Mouse (Mus musculus) spleen, postnatal 14 days (tissue): ENCODE measurements around the gene Ccl9.

Source experiments
- DNase-seq, 2 experiments: peaks; one replicate each; pipeline ENCODE4 v3.0.0; 2021 to 2022; ENCODE audit warnings: low spot score in 2 of 2

The Ccl9 gene

DNA sequence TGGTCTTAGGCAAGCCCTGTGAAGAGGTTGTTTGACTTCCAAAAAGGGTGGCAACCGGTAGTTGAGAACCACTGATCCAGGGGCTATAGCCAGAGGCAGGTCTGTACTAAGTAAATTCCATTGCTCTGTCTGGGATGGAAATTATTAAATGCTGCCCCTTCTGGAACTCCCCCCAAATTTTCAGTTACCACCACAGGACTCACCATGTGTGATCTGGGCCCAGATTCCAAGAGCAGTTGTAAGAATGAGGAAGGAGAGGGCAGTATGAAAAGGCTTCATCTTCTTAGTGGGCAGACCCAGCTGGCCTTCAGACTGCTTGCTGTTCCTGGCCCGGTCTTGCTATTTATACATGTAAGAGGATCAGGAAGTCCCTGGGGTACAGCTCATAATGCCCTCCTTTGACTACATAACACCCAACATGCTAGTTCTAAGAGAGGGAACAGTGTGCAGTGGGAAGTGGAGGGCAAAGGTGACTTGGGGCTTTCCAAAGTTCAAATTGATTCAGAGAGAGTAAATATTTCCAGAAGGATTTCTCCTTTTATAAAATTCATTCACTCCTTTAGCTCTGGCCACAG is at the start of gene Ccl9:
Gene Ccl9, minus strand, starts transcription at position 451 of the 575 bp plus-strand sequence.
- DNase-seq, result no peak

DNA sequence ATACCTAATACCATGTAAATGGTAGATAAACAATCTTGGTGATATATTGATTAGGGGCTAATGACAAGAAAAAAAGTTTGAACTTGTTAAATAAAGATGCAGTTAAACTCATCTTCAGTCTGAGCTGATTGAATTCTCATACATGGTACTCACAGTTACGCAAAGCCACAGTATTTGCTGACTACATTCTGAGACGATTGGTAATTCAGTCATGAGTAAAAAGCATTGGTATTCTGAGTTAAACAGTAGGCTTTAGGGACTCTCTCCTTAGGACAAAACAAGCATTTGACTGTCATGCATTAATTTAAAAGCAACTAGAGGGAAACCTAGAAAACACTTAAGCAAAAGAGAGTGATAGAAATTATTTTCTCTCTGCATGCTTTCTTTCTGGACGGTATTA is 45.1 kb upstream of the Ccl9 start:
- DNase-seq, result no peak

DNA sequence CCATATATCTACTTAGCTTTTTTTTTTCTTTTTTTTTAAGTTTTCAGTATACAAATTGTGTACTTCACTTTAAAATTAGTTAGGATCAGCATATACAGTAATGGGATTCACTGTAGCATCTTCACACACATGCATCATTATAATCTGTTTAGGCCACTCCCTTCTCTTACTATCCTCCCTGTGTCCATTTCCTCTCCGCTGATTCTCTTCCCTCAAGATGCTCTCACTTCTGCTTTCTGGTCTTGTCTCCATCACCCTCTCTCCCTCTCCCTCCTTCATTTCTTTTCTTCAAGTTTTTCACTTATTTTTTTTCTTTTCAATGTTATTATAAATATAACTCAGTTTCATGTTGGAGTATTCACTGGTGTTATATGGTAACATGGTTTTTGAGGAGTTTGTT is 40.6 kb upstream of the Ccl9 start:
- no peak for DNase-seq

DNA sequence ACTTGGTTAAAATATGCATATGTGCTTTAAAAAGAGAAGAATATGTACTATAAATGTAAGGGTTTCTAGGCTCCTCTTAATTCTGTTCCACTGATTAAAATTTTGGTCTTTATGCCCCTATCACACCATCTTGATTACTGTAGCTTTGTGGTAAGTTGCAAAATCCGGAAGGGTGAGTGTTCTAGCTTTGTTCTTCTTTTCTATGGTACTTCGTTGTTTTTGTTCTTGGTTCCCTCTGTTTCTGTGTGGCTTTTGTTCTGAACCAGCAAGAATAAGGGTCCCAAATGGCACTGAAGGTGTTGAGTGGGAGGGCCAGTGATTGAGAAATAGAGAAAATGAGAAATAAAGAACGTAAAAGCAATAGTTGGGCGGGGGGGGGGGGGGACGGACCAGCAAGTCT is 39.8 kb upstream of the Ccl9 start:
- no peak for DNase-seq

DNA sequence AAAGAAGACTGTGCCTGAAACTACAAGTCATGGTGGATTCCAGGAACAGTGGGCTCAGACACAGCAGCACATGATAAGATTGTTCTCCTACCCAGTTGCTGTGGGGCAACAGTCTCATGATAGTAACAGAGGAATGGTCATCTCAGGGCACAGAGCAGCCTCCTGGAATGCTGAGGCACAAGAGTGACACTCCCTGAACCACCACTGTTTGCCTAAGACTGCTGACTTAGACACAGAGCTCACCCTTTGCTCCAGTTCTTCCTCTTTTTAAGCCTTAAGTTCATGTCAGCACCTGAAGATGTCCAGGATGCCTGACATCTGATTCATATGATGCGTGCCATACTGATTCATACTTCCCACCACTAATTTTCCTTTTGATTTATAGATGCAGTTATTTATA is 38.1 kb upstream of the Ccl9 start:
- no peak for DNase-seq

DNA sequence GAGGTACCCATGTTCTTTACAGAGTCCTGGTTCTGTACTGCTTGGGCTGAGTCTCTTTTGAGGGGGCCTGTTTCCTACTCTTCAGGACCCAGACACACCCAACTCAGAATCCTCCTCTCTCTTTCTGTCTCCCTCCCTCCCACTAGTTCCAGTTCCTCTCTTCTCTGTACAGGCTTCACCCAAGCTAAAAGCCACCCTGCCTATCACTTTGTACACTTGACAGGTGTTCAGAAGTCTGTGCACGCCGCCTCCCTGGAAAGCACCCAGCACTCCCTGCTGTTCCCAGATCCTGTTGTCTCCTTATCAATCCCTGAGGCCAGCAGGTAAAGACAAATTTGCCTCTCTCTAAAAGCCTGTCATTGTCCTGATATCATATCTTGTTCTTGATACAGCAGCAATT is 32.5 kb upstream of the Ccl9 start:
- no peak for DNase-seq

DNA sequence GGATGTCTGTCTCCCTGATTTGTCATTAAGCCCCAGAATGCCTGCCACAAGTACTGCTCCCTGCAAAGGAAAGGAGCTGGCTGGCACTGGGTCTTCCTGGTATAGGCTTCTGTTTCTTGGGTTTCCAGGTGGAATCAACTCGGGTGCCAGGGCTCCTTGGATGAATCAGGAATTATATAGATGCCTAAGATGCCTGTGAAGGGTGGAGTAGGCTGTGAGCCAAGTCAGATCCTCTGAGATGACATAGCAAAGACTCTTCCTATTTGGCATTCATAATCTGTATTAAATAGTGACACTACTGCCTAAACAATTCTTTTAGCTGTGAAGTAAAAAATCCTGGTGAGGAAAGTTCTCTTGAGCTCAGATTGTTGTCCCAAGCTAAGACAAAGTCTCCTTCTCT is 28.0 kb upstream of the Ccl9 start:
- no peak for DNase-seq

DNA sequence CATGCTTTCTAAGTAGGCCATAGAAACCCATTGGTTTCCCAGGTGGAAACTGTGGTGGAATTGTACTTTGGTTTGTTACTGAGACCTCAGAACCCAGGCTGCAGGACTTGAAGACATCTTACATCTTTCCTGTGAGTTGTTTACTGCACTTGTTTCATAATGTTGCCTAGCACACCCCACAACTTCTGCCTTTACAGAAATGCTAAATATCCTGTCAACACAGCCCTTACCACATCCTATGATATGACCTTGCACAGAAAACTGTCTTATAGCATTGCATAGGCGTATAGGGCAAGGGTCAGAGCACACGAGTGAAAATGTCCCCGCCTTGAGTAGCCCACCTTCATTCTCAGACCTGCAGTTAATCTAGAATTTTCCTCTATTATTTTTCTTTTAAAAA is 27.1 kb upstream of the Ccl9 start:
- DNase-seq, result no peak

DNA sequence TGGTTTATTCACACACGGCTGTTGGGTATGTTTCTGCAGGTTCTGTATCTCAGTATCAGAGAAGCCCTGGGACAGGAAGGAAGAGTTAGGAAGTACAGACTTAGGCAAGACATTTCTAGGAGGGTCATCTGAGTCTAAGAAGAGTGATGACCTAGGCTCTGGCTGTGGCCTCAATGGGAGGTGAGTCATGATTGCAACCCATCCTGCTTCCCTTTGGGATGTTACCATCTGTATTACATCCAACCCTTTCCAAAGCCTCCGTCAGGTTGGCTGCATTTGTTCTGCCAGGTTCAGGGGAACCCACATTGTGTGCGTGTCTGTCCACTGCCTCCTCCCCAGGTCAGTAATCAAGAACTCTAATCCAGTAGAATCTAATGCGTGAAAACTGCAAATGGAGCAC is 26.3 kb upstream of the Ccl9 start:
- no peak for DNase-seq

DNA sequence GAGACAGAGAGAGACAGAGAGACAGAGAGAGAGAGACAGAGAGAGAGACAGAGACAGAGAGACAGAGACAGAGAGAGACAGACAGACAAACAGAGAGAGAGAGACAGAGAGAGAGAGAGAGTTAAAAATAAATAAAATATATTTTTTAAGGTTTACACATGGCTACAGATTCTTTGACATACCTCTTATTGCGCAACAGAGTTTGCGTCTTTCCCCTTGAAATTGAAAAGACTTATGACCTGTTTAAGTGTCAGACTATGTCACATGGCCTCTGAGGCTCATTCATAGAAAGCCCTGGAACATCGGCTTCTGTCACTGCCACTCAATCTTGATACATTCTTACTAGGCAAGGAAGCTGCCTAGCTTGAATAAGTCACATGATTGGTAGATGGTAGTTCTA is 25.0 kb upstream of the Ccl9 start:
- DNase-seq, result no peak

DNA sequence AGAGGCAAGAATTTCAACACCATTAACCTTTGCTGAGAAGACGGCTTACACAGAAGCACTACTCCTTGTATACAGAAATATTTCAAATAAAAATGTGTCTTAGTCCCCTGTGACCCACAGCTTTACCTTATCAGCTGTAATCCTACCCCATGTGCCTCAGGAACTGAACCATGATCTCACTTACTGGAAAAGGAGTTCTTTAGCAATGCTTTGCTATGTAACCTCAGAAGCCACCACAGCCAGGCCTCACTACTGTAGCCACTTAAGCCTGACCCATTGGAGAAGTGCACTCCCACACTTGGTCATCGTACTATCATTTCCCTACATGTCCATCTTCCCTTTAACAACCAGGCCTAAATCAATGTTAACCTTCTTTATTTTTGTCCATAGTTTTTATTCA is 22.1 kb upstream of the Ccl9 start:
- DNase-seq, result no peak

DNA sequence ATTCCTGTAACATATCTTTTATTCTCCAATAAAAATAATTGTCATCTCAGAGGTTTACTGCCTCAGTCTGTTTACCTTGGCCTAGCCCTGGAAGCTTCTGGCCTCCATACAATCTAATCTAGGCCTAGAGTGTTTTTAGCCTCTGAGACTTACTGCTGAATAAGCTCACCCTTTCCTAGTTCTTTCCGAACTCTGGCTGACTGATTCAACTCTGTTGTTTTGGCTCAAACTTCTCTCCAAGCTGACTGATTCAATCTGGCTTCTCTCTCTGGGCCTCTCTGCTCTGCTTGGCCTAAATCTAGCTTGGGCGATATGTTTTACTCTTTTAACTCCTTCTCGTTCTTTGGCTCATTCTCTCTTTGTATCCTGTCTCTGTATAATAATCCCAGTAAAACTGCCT is 20.6 kb upstream of the Ccl9 start:
- no peak for DNase-seq

DNA sequence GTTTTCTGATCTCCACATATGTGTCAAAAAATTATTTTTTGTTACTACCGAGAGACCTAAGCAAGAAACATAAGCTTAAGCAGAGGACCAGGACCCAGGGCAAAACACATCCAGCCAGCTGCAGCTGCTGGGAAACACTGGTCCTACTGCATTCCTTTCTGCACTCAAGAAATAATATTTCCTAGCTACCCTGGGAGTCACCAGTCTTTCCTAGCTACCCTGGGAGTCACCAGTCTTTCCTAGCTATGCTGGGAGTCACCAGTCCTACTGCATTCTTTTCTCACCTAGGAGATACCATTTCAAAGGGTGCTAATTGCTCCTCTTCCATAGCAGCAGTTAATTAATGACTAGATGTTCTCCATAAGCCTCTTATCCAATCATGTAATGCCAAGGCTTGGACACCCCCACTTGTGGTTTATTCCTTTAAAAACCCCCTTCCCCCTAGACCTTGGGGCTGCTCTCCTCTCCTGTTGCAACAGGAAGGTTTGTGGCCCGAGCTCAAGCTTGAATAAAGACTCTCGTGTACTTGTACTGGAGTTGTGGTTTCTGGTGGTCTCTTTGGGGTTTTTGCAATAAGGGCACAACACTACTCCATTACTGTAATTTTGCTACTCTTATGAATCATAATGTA is 19.9 kb upstream of the Ccl9 start:
- no peak for DNase-seq

DNA sequence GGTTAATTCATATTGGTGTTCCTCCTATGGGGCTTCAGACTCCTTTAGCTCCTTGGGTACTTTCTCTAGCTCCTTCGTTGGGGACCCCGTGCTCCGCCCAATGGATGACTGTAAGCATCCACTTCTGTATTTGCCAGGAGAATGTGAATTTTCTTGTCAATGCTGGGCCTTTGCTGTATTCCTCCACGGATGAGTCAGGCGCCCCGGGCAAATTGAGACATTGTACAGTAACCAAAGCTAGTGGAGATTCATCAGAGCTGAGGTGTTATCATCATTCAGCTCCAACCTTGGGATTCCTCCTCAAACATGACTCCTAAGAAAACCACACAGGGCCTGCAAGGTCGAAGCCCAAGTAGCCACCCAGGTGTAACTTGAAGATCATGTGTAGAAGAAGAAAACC is 19.4 kb upstream of the Ccl9 start:
- no peak for DNase-seq

DNA sequence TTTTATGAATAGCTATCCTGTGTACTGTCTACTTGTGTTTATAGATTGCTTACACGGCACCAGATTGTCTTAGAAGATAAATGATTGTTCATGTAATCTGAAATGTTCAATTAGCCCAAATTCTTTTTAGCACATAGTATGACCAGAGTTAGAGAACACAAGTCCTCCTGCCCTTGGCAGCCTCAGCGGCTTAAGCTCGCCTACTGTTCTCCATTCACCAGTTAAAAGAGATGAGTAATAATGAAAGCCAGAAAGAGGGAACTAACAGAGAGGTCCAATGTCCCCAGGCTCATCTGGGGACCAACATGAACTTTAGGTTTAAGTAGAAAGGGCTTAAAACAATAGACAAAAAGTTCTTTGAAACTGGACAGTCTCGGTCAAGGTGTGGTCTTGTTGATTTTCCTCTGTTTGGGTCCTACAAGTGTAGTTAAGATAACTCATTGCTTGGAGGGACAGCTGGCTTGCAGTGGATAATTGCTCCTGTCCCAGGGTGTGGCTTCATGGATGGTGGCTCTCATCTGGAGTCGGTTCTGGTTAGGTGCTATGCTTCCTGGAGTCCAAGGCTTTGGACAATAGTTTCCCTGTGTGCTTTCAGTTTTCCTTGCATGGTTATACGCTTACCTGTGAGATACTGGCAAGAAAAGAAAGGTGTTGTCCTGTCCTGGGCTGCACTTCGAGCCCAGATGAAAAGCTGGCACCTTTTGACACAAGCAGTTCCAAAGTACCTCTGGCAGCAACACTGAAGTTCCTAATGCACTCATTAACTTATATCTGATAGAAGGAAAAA is 17.4 kb upstream of the Ccl9 start:
- no peak for DNase-seq

DNA sequence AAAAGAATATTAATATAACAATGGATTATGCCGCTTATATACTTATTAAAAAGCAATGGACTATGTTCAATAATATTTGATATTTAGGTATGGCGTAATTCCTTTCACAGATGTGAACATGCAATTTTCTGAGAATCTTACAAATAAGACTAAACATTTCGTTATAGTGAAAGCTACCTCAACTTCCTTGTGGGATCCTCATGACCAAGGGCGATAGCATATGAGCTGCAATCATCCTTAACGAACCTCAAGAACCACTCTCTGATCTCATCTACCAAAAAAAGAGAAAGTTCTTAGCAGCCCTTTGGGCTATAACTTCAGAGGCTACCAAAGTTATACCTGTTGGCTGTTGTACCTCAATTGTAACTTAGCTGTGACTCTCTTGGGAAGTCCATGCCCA is 15.0 kb upstream of the Ccl9 start:
- no peak for DNase-seq

DNA sequence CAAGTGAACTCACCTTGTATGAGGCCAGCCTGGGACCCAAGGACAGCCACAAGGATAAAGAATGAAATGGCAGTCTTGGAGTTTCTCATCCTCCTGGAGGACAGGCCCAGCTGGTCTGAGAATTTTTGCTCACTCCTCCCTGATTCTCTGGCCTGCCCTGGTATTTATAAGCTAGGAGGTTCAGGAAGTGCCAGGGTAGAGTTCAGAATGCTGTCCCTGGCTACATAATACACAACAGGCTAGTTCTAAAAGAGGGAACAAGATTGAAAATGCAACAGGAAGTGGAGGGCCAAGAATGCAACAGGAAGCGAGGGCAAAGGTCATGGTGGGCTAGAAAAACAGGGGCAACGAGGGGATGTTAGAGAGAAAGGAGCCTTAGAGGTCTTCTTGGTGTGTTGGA is 14.4 kb upstream of the Ccl9 start, which contains the start of gene Ccl6:
Gene Ccl6, minus strand, starts transcription at position 235 of the 400 bp plus-strand sequence.
- no peak for DNase-seq

DNA sequence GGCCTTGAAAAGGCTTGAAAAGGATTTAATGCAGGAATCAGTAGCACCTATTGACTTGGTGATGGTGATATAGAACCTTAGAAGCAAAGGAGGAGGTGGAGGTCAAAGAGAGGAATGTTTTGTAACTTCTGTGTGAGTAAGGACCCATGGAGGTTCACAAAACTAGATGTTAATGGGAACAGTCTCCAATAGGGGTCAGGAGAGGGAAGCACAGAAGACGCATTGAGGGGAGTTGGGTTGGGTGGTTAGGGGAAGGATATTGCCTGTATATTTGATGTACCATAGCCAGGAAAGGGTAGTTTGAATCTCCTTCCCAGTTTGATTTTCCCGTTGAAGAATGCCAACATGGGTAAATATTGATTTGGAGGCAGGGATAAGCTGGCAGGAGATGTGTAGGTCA is 5.8 kb upstream of the Ccl9 start:
- DNase-seq, result no peak

DNA sequence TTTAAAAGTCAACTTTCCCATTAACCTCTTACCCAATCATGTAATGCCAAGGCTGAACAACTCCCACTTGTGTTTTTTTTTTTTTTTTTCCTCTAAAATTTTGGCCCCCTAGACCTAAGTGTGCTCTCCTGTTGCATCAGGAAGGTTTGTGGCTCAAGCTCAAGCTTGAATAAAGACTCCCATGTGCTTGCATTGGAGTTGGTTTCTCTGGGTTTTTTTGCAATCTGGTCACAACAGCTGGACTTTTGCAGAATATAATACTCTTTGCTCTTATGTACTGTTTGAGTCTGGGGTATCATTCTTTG is 5.0 kb upstream of the Ccl9 start:
- no peak for DNase-seq

DNA sequence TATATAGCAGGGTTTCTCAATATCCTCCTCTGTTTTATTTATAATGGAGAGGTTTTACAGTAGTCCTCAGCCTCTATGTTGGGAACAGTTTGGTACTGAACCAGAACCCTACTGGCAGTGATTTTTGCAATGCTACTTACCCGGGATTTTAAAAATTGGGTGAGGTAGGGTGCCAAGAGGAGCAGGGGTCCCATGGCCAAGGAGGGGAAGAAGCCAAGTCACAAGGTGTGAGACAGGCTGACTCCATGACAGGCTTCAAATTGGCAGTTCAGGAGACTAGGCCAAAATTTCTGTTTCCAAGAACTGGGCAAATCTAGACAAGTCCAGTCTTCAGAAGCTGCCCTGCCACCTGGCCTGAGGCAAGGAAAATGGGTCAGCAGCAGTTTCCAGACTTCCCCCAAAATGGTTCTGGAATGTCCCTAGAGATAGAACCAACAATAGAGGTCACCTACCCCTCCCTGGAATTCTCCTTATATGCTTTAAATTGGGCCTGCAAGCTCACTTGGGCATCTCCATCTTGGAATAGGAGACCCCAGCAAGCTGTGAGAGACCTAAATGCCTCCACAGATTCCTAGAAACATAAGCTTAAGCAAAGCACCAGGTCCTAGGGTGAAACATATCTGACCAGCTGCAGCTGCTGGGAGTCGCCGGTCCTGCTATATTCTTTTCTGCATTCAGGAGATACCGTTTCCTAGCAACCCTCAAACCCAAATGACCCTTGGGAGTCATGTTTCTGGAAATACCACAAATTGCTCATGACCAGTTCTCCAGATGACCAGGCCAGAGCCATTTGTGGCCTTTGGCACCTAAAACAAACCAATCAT is 4.4 kb upstream of the Ccl9 start:
- DNase-seq, result no peak

DNA sequence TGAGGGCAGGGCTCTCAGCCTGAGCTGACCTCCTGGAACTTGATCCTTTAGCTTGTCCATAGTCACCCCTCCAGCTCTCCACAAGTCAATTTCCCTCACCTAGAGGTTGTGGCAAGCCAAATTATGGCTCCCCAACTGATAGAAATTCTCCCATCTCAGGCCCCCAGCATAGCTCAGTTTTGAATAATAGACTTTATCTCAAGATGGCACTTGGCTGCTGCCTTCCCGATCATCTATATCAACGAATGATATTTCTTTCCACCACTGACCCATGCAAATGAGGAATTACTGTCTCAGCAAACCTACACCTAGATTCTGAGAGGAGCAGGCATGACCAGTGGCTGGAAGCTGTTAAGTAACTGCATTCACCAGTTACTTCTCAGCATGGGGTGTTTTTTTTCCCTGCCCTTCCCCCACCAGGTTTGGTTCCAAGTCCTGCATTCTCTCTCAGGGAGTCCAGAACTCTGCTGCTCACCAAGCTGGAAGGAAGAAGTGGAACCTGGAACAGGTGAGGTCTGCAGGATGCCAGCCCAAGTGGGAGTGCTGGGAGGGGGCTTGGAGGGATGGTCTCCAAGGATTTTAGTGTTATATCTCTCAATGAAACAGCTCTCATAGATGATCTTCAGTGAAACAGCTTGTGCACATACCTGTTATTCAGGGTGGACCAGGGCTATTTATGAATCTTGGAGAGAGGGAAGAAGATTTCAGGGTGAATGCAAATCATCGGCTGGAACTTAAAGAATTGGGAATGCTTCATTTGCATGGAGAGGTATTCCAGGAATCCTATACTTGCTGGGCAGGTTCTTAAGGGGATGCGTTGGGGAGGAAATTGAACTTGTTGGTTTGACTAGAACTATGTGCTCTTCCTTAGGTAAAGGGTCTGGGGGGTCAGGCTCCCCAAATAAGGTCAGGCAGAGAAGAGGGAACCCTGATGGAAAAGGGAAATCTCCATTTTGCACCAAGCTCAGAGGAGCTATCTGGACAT is 3.5 kb upstream of the Ccl9 start:
- DNase-seq, result no peak
